Mouse (Mus musculus): ENCODE data around the gene Ceacam5.

Ceacam5 gene

DNA sequence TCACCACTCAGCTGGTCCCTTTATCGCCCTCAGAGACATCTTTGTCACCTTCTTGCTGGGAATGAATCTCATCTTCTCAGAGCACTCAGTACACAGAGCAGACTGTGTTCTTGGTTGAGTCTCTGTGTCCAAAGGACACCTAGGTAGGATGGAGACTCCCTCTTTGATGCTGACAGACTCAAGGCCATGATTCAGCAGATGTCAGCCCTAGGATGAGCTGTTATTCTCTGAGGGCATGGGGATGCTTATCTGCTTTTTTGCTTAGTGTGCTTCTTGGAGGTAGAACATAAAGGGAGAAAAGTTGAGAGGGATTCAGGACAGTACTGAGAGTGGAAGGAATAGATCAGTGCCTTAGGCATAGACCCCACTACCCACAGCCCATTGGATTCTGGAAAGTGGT lies at the start of gene Ceacam5:
TSS of gene Ceacam5 (plus strand) at position 301 of the 400 bp plus-strand sequence.
- DNase-seq: no peak

All from thymus, postnatal 25 days (tissue).